Mouse (Mus musculus): ENCODE measurements around the gene Pigs. TPM values are rescaled to one million over a fixed set of nuclear protein-coding genes. Genes with fewer than 3 reads are reported as not detected.
A peak's percentile ranks its signal among the peaks of the same experiment; 100 is the strongest.

Pigs gene
- polyA plus RNA-seq, 1 experiment from 2014 or later = 82.9 TPM

DNA sequence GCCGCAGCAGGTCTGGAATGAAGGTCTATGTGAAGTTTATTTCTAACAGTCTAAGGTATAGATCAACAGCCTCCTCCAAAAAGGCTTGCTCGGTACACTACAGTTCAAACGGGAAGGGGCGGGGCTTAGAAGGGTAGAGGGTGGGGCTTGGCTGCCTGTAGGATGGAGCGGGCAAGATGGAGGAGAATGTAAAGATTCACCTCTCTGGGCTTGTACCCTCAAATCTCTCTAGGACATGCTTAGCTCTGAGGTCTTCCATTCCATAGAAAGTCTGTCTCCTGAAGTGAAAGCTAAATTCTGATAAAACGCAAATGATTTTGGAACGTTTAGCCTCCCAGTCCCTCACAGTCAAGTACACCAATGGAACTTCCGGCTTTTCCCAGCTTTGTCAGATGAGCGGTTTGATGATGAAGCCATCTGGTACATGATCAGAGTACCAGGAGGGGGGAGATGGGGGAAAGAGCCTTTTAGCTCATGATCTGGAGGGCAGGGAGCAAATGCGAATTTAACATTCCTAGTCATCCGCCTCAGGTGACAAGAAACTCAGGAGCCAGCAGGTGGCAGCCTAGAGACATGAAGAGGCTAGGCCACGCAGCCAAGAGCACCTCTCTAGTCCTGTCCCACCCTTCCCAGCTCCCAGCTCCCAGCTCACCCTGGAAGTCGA lies 32.0 kb downstream of the Pigs start:
- peaks cover 27% of the 10 kb centered on the region for H3K4me1 ChIP-seq (replicated peaks)
- 12% methylated on average over 13 of the region's 13 CpGs for WGBS
- H3K36me3 ChIP-seq = no peaks in the 10 kb centered on the region
- peak overlapping the region; percentile 35; the same call in 1 of the 2 replicates for H3K27ac ChIP-seq
- peak; percentile 76 for DNase-seq (ENCODE audit: low spot score)
- H3K4me3 ChIP-seq = peak overlapping the region; percentile 45
- H3K27me3 ChIP-seq (ENCODE audit: insufficient read depth, poor library complexity, severe bottlenecking) = peaks cover 11% of the 10 kb centered on the region; the same call in 1 of the 2 replicates
- H3K9me3 ChIP-seq = no peaks in the 10 kb centered on the region

- Histone ChIP-seq H3K36me3 (no peaks in the 10 kb centered on the region), H3K27me3 (ENCODE audit: insufficient read depth, poor library complexity, severe bottlenecking) (peaks cover 11% of the 10 kb centered on the region; the same call in 1 of the 2 replicates), H3K4me3 (peak overlapping the region; percentile 45; the same call in 1 of the 2 replicates), H3K4me1 (replicated peaks) (peaks cover 27% of the 10 kb centered on the region), H3K27ac (peak overlapping the region; percentile 35; the same call in 1 of the 2 replicates), H3K9me3 (no peaks in the 10 kb centered on the region)
- no peak for DNase-seq (ENCODE audit: low spot score)
- WGBS = 65% methylated on average over 2 of the region's 2 CpGs
Observed at GRCm38 (mm10) chr11:78360789-78361131, 32.5 kb downstream of the Pigs start.

GRCm38 (mm10) chr11:78363309-78364007 lies 35.2 kb downstream of the Pigs start:
- no peaks in the 10 kb centered on the region for H3K36me3 ChIP-seq
- H3K27ac ChIP-seq = no peak overlapping the region
- WGBS = 83% methylated on average over 13 of the region's 13 CpGs
- DNase-seq (ENCODE audit: low spot score) = no peak
- peaks cover 25% of the 10 kb centered on the region for H3K4me1 ChIP-seq (replicated peaks)
- H3K9me3 ChIP-seq = no peaks in the 10 kb centered on the region
- H3K27me3 ChIP-seq (ENCODE audit: insufficient read depth, poor library complexity, severe bottlenecking) = peaks cover 11% of the 10 kb centered on the region; the same call in 1 of the 2 replicates
- H3K4me3 ChIP-seq = no peak overlapping the region

DNA sequence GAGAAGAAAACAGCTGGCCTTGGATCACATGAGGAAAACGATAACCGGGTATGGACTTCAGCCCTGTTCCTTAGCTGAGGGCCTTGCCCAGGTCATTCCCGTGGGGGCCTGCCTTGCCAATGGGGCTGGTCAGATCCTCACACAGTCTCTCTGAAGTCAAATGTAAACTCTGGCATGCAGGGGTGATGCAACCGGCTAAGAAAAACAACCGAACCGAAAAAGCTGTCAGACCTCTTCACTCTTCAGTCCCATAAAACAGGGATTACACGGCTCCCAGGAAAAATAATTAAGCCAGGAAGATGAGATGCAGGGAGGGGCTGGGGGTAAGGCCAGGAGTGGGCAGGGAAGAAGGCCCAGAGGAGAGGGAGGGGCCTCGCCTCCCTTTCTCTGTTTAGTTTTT lies 35.9 kb downstream of the Pigs start:
- no peak for DNase-seq (ENCODE audit: low spot score)
- Histone ChIP-seq H3K36me3 (no peaks in the 10 kb centered on the region), H3K4me3 (no peak overlapping the region), H3K4me1 (replicated peaks) (peaks cover 21% of the 10 kb centered on the region), H3K27me3 (ENCODE audit: insufficient read depth, poor library complexity, severe bottlenecking) (0 out of 2 replicates have a peak, but pooled peaks cover 5% of the 10 kb centered on the region), H3K9me3 (no peaks in the 10 kb centered on the region), H3K27ac (no peak overlapping the region)
- WGBS = 62% methylated on average over 8 of the region's 8 CpGs

GRCm38 (mm10) chr11:78367456-78368225 lies 39.4 kb downstream of the Pigs start:
- Histone ChIP-seq H3K36me3 (no peaks in the 10 kb centered on the region), H3K4me3 (no peak overlapping the region), H3K27me3 (ENCODE audit: insufficient read depth, poor library complexity, severe bottlenecking) (no peaks in the 10 kb centered on the region), H3K4me1 (replicated peaks) (peaks cover 19% of the 10 kb centered on the region), H3K9me3 (no peaks in the 10 kb centered on the region), H3K27ac (no peak overlapping the region)
- 88% methylated on average over 15 of the region's 15 CpGs for WGBS
- no peak for DNase-seq (ENCODE audit: low spot score)

GRCm38 (mm10) chr11:78370389-78370788 lies 42.2 kb downstream of the Pigs start:
- DNase-seq (ENCODE audit: low spot score) = no peak
- H3K4me1 ChIP-seq (replicated peaks) = peaks cover 19% of the 10 kb centered on the region
- H3K27ac ChIP-seq = no peak overlapping the region

GRCm38 (mm10) chr11:78371711-78372110 lies 43.5 kb downstream of the Pigs start:
- Histone ChIP-seq H3K27ac (no peak overlapping the region), H3K27me3 (ENCODE audit: insufficient read depth, poor library complexity, severe bottlenecking) (no peaks in the 10 kb centered on the region), H3K4me3 (no peak overlapping the region), H3K4me1 (replicated peaks) (peaks cover 19% of the 10 kb centered on the region), H3K36me3 (no peaks in the 10 kb centered on the region), H3K9me3 (no peaks in the 10 kb centered on the region)
- WGBS = 91% methylated on average over 11 of the region's 11 CpGs
- DNase-seq (ENCODE audit: low spot score) = no peak

More at GRCm38 (mm10) chr11:78370389-78370788, 42.2 kb downstream of the Pigs start:
- Histone ChIP-seq H3K4me3 (no peak overlapping the region), H3K9me3 (no peaks in the 10 kb centered on the region), H3K36me3 (no peaks in the 10 kb centered on the region), H3K27me3 (ENCODE audit: insufficient read depth, poor library complexity, severe bottlenecking) (no peaks in the 10 kb centered on the region)
- 64% methylated on average over 1 of the region's 1 CpGs for WGBS

GRCm38 (mm10) chr11:78372166-78372565 lies 44.0 kb downstream of the Pigs start:
- Histone ChIP-seq H3K27ac (no peak overlapping the region), H3K36me3 (no peaks in the 10 kb centered on the region), H3K9me3 (no peaks in the 10 kb centered on the region), H3K4me3 (no peak overlapping the region), H3K4me1 (replicated peaks) (peaks cover 19% of the 10 kb centered on the region), H3K27me3 (ENCODE audit: insufficient read depth, poor library complexity, severe bottlenecking) (no peaks in the 10 kb centered on the region)
- 83% methylated on average over 3 of the region's 3 CpGs for WGBS
- no peak for DNase-seq (ENCODE audit: low spot score)

- WGBS = 60% methylated on average over 7 of the region's 7 CpGs
- no peak for DNase-seq (ENCODE audit: low spot score)
- no peaks in the 10 kb centered on the region for H3K9me3 ChIP-seq
Observed at GRCm38 (mm10) chr11:78372610-78373009, 44.4 kb downstream of the Pigs start.

DNA sequence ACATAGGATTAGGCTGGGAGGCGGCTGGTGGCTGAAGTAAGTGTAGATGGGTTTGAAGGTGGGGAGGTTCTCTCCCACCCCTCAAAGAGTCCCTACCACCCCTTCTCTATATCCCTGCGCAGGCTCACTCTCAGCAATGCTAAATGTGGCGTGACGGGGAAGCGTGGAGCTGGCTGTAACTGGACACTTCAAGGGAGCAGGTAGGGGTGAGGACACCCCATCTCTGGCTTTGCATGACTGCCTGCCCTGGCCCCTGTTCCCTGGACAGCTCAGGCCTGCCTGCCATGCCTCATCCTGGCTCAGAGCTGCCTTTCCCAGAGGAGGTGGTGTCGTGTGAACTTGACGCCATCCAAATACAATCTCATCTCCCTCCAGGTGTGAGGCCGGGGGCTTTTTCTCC lies 45.9 kb downstream of the Pigs start:
- no peak for DNase-seq (ENCODE audit: low spot score)
- Histone ChIP-seq H3K9me3 (no peaks in the 10 kb centered on the region), H3K27me3 (ENCODE audit: insufficient read depth, poor library complexity, severe bottlenecking) (peaks cover 4% of the 10 kb centered on the region; the same call in 1 of the 2 replicates), H3K36me3 (no peaks in the 10 kb centered on the region), H3K27ac (no peak overlapping the region), H3K4me1 (replicated peaks) (peaks cover 25% of the 10 kb centered on the region), H3K4me3 (no peak overlapping the region)
- WGBS = 80% methylated on average over 8 of the region's 8 CpGs

More at GRCm38 (mm10) chr11:78372610-78373009, 44.4 kb downstream of the Pigs start:
- Histone ChIP-seq H3K27ac (peak overlapping the region; percentile 50; the same call in 1 of the 2 replicates), H3K4me3 (no peak overlapping the region), H3K27me3 (ENCODE audit: insufficient read depth, poor library complexity, severe bottlenecking) (no peaks in the 10 kb centered on the region), H3K36me3 (no peaks in the 10 kb centered on the region), H3K4me1 (replicated peaks) (peaks cover 22% of the 10 kb centered on the region)

DNA sequence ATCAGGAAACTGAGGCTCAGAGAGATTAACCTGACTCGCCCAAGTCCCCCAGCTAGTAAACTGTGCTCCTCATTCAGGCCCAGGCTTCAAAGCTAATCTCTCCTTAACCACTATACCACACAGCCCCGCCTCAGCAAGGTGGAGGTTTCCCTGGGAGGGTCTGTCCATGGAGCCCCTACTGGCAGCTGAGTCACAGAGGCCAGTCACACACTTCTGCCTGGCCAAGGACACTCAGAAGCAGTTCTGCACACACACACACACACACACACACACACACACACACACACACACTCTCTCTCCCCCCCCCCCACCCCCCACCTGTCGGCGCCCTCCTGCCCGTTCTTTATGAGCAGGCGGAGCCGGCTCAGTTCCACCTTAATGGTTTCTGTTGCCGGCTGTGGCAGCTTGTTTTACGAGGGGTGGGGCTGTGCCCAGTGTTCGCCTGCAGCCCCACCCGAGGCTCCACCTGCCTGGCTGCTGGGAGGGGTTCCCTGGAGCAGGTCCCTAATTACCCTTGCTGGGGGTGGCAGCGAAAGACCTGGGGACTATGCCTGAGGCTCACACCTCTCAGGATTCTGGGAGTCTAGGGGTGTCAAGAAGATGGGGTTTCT lies 49.4 kb downstream of the Pigs start:
- no peak for DNase-seq (ENCODE audit: low spot score)

DNA sequence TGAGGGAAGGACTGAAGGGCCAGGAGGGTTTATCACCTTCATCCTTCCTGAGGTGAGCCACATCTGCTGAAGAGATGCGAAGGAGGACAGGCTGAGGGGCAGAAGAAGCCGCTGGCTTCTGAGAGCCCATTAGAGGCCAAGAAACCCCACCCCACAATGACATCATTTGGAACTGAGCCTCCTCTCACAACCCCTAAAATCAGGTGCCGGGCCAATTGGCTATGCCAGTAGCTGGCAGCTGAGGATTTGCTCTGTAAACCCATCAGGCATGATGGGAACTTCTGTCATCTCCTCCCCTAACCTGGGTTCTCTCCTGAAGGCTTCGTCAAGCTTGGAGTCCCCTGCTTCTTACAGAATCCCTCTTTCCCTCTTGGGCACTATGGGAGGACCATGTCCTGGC lies 52.1 kb downstream of the Pigs start:
- Histone ChIP-seq H3K27me3 (ENCODE audit: insufficient read depth, poor library complexity, severe bottlenecking) (peaks cover 4% of the 10 kb centered on the region; the same call in 1 of the 2 replicates), H3K4me3 (no peak overlapping the region), H3K27ac (no peak overlapping the region), H3K9me3 (no peaks in the 10 kb centered on the region), H3K4me1 (replicated peaks) (0 out of 2 replicates have a peak, but pooled peaks cover 15% of the 10 kb centered on the region), H3K36me3 (no peaks in the 10 kb centered on the region)
- DNase-seq (ENCODE audit: low spot score) = no peak
- 82% methylated on average over 4 of the region's 4 CpGs for WGBS

More for the DNA sequence above, 49.4 kb downstream of the Pigs start:
- no peak overlapping the region for H3K4me3 ChIP-seq
- H3K4me1 ChIP-seq (replicated peaks) = peaks cover 20% of the 10 kb centered on the region
- no peaks in the 10 kb centered on the region for H3K9me3 ChIP-seq
- 48% methylated on average over 12 of the region's 12 CpGs for WGBS
- H3K27ac ChIP-seq = no peak overlapping the region
- peaks cover 4% of the 10 kb centered on the region; the same call in 1 of the 2 replicates for H3K27me3 ChIP-seq (ENCODE audit: insufficient read depth, poor library complexity, severe bottlenecking)
- no peaks in the 10 kb centered on the region for H3K36me3 ChIP-seq

All from hindbrain, embryonic 10.5 days (tissue).